Mouse (Mus musculus) midbrain, embryonic 12.5 days (tissue): ENCODE data around the gene Mapk9. TPM values are rescaled to one million over a fixed set of nuclear protein-coding genes. Genes with fewer than 3 reads are reported as not detected.
A peak's percentile ranks its signal among the peaks of the same experiment; 100 is the strongest.
"Not testable (repeated sequence)": the region's sequence is repeated elsewhere in the genome, so short reads cannot be mapped to it uniquely, and the experiment has no call there.

Experiments used
- ATAC-seq: fragments of 200-750 bp; cut with Nextera tagmentation; 2 replicates; pipeline ENCODE4 v1.8.0; 2017; ENCODE audit warnings: low read depth, moderate TSS enrichment, moderate library complexity; ENCODE audit not compliant: low FRiP score
- H3K27ac ChIP-seq: fragments of 300-500 bp; sonication (generic); replicated peaks from 2 replicates; pipeline ENCODE4 v1.5.1; 2016; ENCODE audit warnings: mild to moderate bottlenecking
- H3K27me3 ChIP-seq: fragments of 300-500 bp; sonication (generic); 2 replicates; pipeline ENCODE4 v1.6.1; 2016; ENCODE audit warnings: mild to moderate bottlenecking
- H3K36me3 ChIP-seq: fragments of 300-500 bp; sonication (generic); 2 replicates; pipeline ENCODE4 v1.6.1; 2016
- H3K4me1 ChIP-seq: fragments of 300-500 bp; sonication (generic); 2 replicates; pipeline ENCODE4 v1.6.1; 2016
- H3K4me2 ChIP-seq: fragments of 300-500 bp; sonication (generic); replicated peaks from 2 replicates; pipeline ENCODE4 v1.6.1; 2016; ENCODE audit warnings: mild to moderate bottlenecking, moderate library complexity
- H3K4me3 ChIP-seq: fragments of 300-500 bp; sonication (generic); 2 replicates; pipeline ENCODE4 v1.5.1; 2016; ENCODE audit warnings: mild to moderate bottlenecking
- H3K9ac ChIP-seq: fragments of 300-500 bp; sonication (generic); replicated peaks from 2 replicates; pipeline ENCODE4 v1.6.1; 2016; ENCODE audit warnings: mild to moderate bottlenecking, moderate library complexity
- H3K9me3 ChIP-seq: fragments of 300-500 bp; sonication (generic); 2 replicates; pipeline ENCODE4 v1.6.1; 2016; ENCODE audit warnings: mild to moderate bottlenecking
- WGBS: fragments of 180-500 bp; shearing (Covaris S2); methylation state at CpG from one replicate; pipeline ENCODE4 v1.1.7; 2016; 5-methylcytosine and 5-hydroxymethylcytosine counted together
- polyA plus RNA-seq: library from polyadenylated mRNA; unstranded; fragments of >200 nt; fragmentation: Nextera tagmentation; extraction: Ambion mirVana; gene quantifications from 2 replicates; pipeline ENCODE4 v1.2.1, GENCODE M21; 2016

The Mapk9 gene
- polyA plus RNA-seq, result 45.9 and 46.1 TPM in 2 replicates

DNA sequence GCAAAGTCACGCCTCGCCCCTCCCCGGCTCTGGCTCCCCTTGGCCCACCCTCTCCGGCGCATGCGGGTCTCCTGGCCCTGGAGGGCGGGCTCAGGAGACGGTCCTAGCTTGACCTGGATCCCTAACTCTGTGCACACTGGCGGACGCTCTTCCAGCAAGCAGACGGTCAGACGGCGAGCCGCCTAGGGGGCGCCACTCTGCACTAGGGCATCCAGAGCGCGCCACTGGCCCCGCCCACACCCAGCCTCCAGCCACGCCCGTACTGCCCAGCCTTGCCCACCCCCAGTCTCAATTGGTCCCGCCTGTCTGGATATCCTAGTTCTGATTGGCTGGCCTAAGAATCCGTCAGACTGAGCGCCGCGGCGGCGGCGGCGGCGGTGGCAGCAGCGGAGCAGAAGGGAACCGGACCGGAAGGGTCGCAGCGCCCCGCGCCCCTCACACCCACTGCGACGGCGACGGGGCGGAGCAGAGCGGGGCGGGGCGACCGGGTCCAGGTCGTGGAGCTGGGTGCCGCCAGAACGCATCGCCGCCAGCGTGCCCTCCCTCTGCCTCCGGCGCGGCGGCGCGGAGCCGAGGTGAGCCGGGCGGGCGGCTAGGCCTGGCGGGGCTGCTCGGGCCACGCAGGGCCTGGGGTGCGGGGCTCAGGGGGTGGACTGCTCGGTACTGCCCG, at the start of gene Mapk9:
Gene Mapk9 (plus strand): TSS at position 351 of the 670 bp plus-strand sequence.
- peak; percentile 97 for ATAC-seq
- peak within 1 kb of the TSS; percentile 94 for H3K9ac ChIP-seq
- H3K4me2 ChIP-seq, result peak within 1 kb of the TSS; percentile 90
- H3K27ac ChIP-seq, result peak within 1 kb of the TSS; percentile 87
- H3K36me3 ChIP-seq, result peaks cover 12% of the 10 kb centered on the region
- H3K9me3 ChIP-seq, result no peaks in the 10 kb centered on the region
- WGBS, result under 1% methylated on average over 56 of the region's 68 CpGs
- no peaks in the 10 kb centered on the region for H3K27me3 ChIP-seq
- H3K4me1 ChIP-seq, result peaks cover 23% of the 10 kb centered on the region
- H3K4me3 ChIP-seq, result peak within 1 kb of the TSS; percentile 89

DNA sequence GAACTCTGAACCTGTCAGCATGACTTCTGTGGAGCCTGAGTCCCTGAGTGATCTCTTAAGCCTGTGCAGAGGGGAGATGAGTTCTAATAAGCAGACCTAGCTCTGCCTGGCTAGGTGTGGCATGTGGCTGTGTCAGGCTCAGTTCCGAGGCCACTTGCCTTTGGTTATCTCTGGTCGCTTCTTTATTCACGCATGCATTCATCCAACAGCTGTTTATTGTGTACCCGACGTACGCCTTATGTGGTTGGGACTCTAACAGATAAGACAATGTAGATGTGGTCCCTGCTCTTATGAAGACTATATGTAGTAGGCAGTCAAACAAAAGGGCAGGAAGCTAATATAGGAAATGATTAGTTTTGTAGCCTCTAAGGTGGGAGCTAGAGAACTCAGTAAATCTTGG, 47.6 kb upstream of the Mapk9 start:
- Histone ChIP-seq H3K4me3 (no peak overlapping the region), H3K4me1 (peaks cover 13% of the 10 kb centered on the region), H3K36me3 (no peaks in the 10 kb centered on the region), H3K27me3 (peaks cover 15% of the 10 kb centered on the region), H3K27ac (no peak overlapping the region), H3K9me3 (no peaks in the 10 kb centered on the region), H3K4me2 (no peak overlapping the region), H3K9ac (no peak overlapping the region)
- WGBS, result 88% methylated on average over 6 of the region's 6 CpGs
- ATAC-seq, result no peak

DNA sequence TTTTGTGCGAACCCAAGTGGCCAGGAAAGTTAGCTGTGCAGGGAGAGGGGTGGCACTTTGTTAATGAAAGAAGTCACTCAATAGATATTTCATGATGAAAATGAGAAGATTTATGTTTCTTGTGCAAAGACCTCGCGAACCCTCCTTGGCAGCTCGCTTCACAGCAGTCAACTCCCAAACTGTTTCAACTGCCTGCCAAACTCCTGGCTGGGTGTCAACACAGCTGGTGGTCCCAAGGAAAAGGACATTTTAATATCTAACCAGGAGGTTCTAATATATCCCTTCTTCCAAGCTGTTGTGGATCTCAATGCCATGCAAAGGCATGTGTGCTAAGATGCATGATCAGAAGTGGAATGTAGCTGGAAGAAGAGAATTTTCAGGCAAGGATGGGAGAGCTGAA, 45.0 kb upstream of the Mapk9 start:
- Histone ChIP-seq H3K9me3 (no peaks in the 10 kb centered on the region), H3K4me1 (no peaks in the 10 kb centered on the region), H3K27me3 (no peaks in the 10 kb centered on the region), H3K4me2 (no peak overlapping the region), H3K36me3 (no peaks in the 10 kb centered on the region), H3K4me3 (no peak overlapping the region), H3K9ac (no peak overlapping the region), H3K27ac (no peak overlapping the region)
- no peak for ATAC-seq
- WGBS, result 83% methylated on average over 4 of the region's 4 CpGs

DNA sequence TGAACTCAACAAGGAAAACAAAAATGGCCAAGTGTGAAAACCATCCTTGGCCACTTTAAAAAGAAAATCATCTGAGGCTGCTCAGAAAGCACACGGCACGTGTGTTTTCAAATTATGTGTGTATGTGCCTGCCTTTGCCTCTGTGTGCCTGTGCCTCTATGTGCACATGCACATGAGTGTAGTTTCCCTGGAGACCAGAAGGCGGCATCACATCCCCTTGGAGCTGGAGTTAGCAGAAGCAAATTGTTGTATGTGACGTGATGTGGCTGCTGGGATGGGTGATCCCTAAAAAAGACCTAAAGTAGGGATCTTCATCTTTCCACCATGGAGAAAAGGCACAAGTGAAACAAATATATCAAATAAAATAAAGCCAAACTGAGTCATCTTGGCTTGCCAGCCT, 42.8 kb upstream of the Mapk9 start:
- no peak overlapping the region for H3K4me2 ChIP-seq
- no peak for ATAC-seq
- no peaks in the 10 kb centered on the region for H3K36me3 ChIP-seq
- H3K4me3 ChIP-seq, result no peak overlapping the region
- 90% methylated on average over 4 of the region's 4 CpGs for WGBS
- H3K27me3 ChIP-seq, result no peaks in the 10 kb centered on the region
- H3K9me3 ChIP-seq, result no peaks in the 10 kb centered on the region
- no peaks in the 10 kb centered on the region for H3K4me1 ChIP-seq
- no peak overlapping the region for H3K9ac ChIP-seq
- no peak overlapping the region for H3K27ac ChIP-seq

DNA sequence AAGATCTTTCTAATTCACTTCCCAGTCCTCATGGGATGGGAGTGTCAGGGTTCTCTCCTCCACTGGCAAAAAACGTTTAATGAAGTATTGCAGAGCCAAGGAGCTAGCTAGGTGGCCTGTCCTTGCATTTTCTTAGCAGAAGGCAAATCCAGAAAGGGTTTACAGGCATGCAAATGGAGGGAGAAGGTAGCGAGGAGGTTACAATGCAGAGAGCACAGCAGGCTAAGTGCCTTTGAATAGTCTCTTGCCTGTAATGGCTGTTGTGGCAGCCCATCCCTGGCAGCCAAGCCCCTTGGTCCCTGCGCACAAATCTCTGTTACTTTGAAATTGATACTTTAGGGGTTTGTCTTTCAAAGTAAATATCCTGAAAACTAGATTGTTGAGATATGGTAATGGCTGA, 40.3 kb upstream of the Mapk9 start:
- Histone ChIP-seq H3K9me3 (no peaks in the 10 kb centered on the region), H3K36me3 (no peaks in the 10 kb centered on the region), H3K4me3 (no peak overlapping the region), H3K4me1 (no peaks in the 10 kb centered on the region), H3K27me3 (no peaks in the 10 kb centered on the region), H3K4me2 (no peak overlapping the region), H3K27ac (no peak overlapping the region), H3K9ac (no peak overlapping the region)
- 23% methylated on average over 3 of the region's 3 CpGs for WGBS
- ATAC-seq, result no peak

DNA sequence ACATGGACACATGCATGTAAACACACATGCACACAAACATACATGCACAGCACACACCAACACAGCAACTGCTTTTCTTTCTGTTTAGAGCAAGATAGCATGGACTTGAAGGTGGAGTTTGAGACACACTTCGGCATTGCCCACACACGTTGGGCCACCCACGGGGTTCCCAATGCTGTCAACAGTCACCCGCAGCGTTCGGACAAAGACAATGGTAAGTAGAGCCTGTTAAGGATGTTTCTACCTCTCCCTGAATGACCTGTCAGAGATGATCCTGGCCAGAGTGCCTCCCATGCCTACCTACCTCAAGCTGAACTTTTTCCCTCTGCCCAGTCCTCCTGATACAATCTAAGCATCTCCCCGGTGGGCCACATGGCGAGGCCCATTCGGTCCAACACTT, 37.6 kb upstream of the Mapk9 start:
- ATAC-seq, result no peak
- Histone ChIP-seq H3K9me3 (no peaks in the 10 kb centered on the region), H3K27me3 (no peaks in the 10 kb centered on the region), H3K27ac (no peak overlapping the region), H3K4me1 (no peaks in the 10 kb centered on the region), H3K36me3 (no peaks in the 10 kb centered on the region; the same call in 1 of the 2 replicates), H3K4me2 (no peak overlapping the region), H3K4me3 (no peak overlapping the region), H3K9ac (no peak overlapping the region)
- 93% methylated on average over 9 of the region's 9 CpGs for WGBS

DNA sequence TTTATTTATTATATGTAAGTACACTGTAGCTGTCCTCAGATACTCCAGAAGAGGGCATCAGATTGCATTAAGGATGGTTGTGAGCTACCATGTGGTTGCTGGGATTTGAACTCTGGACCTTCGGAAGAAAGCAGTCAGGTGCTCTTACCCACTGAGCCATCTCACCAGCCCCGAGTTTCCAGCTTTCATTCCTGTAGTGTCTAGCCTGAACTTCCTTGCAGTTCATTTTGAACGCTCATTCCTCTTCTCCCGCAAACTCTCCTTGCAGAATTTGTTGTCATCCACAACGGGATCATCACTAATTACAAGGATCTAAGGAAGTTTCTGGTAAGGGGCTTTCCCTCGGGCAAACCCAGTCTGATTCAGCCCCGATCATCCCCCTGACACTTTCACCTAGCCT, 35.9 kb upstream of the Mapk9 start:
- ATAC-seq, H3K4me3 ChIP-seq, H3K27ac ChIP-seq, H3K9me3 ChIP-seq, H3K9ac ChIP-seq, H3K27me3 ChIP-seq, H3K36me3 ChIP-seq, H3K4me1 ChIP-seq, H3K4me2 ChIP-seq: not testable (repeated sequence)
- WGBS, result 91% methylated on average over 7 of the region's 7 CpGs

DNA sequence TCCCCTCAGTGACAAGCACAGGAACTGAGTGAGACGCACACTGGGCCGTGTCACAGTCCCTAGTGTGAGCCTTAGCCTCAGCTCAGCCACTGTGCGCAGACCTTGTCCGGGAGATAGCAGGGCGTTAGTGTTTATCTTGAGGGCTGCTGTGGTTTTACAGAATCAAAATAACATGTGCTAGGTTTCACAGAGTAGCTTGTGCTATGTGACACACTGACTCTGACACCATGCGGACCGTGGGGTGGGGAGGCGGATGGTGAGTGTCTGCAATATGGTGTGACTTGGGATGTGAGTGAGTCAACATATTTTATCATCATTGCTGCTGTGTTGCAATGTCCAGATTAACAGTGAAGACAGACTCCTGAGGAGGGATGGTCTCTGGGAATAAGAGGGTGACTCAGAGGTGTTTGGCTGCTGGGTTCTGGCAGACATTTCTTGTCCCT, 35.4 kb upstream of the Mapk9 start:
- WGBS, result 91% methylated on average over 8 of the region's 8 CpGs
- Histone ChIP-seq H3K4me1 (no peaks in the 10 kb centered on the region), H3K36me3 (no peaks in the 10 kb centered on the region; the same call in 1 of the 2 replicates), H3K9ac (no peak overlapping the region), H3K9me3 (no peaks in the 10 kb centered on the region), H3K27ac (no peak overlapping the region), H3K4me2 (no peak overlapping the region), H3K4me3 (no peak overlapping the region), H3K27me3 (no peaks in the 10 kb centered on the region)
- ATAC-seq, result no peak

DNA sequence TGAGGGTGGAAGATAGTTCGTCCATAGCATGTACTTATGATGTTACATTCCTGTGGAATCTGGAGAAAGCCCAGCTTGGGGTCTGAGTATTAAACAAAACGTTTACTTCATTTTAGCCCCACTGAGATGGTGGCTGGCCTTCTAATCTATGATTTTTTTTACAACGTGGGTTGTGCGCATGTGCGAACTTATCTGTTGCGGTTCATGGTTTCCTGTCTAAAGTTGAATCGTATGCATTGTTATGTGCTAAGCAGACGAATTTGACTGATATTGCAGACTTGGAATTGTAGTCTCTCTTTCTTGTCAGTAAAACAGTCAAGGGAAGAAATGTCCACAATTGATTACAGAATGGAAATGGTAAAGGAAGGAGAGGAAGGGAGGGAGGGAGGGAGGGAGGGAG, 34.7 kb upstream of the Mapk9 start:
- H3K36me3 ChIP-seq, result no peaks in the 10 kb centered on the region; the same call in 1 of the 2 replicates

DNA sequence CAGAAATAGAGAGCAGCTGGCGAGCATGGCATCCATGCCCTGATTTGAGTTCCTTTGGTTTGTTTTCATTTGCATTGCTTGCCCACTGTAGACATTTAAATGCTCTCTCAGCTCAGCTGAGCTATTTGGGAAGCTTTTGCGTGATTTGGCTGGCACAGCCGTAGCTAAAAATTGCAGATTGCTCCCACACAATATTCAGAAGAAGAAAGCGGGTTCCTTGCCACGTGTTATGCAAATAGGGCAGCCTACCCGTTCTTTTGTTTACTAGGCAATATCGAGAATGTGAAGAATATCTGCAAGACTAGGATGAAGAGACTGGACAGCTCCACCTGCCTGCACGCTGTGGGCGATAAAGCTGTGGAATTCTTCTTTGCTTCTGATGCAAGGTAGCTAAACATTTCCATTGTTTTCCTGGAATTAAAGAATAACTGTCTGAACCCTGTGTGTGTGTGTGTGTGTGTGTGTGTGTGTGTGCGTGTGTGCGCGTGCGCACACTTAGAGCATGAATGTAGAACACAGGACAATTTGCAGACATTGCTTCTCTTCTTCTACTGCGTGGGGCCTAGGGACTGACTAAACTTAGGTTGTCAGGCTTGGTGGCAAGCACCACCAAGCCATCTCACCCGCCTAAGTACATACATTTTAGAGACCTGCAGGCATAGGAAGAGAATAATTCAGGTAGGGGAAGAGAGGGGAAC, 27.5 kb upstream of the Mapk9 start:
- H3K4me2 ChIP-seq, result no peak overlapping the region
- H3K9me3 ChIP-seq, result no peaks in the 10 kb centered on the region
- no peak overlapping the region for H3K4me3 ChIP-seq
- no peak overlapping the region for H3K27ac ChIP-seq
- WGBS, result 91% methylated on average over 15 of the region's 15 CpGs
- H3K27me3 ChIP-seq, result no peaks in the 10 kb centered on the region
- ATAC-seq, result no peak
- no peaks in the 10 kb centered on the region for H3K4me1 ChIP-seq
- H3K36me3 ChIP-seq, result peaks cover 10% of the 10 kb centered on the region
- no peak overlapping the region for H3K9ac ChIP-seq

More for the DNA sequence above, 34.7 kb upstream of the Mapk9 start:
- Histone ChIP-seq H3K27ac (no peak overlapping the region), H3K27me3 (no peaks in the 10 kb centered on the region), H3K9ac (no peak overlapping the region), H3K4me2 (no peak overlapping the region), H3K4me1 (no peaks in the 10 kb centered on the region), H3K4me3 (no peak overlapping the region), H3K9me3 (no peaks in the 10 kb centered on the region)
- no peak for ATAC-seq
- WGBS, result 89% methylated on average over 8 of the region's 8 CpGs

DNA sequence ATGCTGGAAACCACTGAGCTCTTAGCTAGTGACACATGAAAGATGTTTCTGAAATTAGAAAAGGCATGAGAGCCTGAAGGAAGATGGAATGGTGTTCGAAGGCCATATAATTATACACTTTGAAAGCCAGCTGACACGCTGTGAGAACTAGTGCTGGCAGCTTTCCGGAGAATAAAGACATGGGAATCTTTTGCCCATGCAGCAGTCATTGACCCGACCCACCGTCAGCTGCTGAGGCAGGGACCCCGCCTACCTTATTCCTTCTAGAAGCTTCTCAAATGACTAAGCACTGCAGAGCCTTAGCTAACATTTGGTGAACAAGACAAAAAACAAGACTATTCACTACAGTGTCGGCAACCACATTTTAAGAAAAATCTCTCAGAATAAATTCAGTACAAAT, 26.9 kb upstream of the Mapk9 start:
- no peak overlapping the region for H3K4me2 ChIP-seq
- WGBS, result 84% methylated on average over 7 of the region's 7 CpGs
- no peak overlapping the region for H3K27ac ChIP-seq
- no peak overlapping the region for H3K4me3 ChIP-seq
- no peaks in the 10 kb centered on the region for H3K4me1 ChIP-seq
- H3K36me3 ChIP-seq, result peaks cover 16% of the 10 kb centered on the region
- H3K27me3 ChIP-seq, result no peaks in the 10 kb centered on the region
- no peak for ATAC-seq
- no peak overlapping the region for H3K9ac ChIP-seq
- no peaks in the 10 kb centered on the region for H3K9me3 ChIP-seq

DNA sequence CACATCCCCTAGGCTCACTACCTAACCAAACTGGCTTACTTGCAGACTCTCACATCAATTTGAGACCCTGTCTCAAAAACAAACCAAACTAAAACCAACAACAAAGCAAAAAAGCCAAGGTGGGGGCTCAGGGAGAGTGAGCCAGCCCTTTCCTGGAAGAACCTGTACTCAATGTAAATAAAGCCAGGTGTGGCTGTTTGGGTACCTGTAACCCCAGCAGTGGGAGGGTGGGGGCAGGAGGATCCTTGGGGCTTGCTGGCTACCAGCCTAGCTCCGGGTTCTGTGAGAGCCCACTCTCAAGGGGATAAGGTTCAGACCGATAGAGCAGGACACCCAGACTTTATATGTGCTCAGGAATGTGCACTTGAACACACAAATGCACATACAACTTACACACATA, 25.6 kb upstream of the Mapk9 start:
- Histone ChIP-seq H3K4me3 (no peak overlapping the region), H3K27me3 (no peaks in the 10 kb centered on the region), H3K4me2 (no peak overlapping the region), H3K4me1 (no peaks in the 10 kb centered on the region), H3K9me3 (no peaks in the 10 kb centered on the region), H3K27ac (no peak overlapping the region), H3K36me3 (peaks cover 17% of the 10 kb centered on the region), H3K9ac (no peak overlapping the region)
- no peak for ATAC-seq
- 86% methylated on average over 2 of the region's 2 CpGs for whole genome bisulfite sequencing
